Mouse (Mus musculus) myocyte (in vitro differentiated cells): ENCODE data around the gene Dctn1.

Source experiments
- CEBPB ChIP-seq: IDR thresholded peaks from 2 replicates; pipeline ENCODE4 v1.6.1; 2011; ENCODE audit warnings: mild to moderate bottlenecking, moderate library complexity; ENCODE audit not compliant: poor library complexity, insufficient read depth, severe bottlenecking
- MAX ChIP-seq: IDR thresholded peaks from one replicate; pipeline ENCODE4 v1.6.1; 2011; ENCODE audit warnings: low read depth, mild to moderate bottlenecking, control low read depth
- MYOD1 ChIP-seq, 3 experiments: IDR thresholded peaks; one replicate each; pipeline ENCODE4 v1.6.1; 2011; ENCODE audit warnings: control low read depth in 2 of 3, low read depth in 2 of 3, mild to moderate bottlenecking in 2 of 3, moderate library complexity in 1 of 3; ENCODE audit not compliant: insufficient read length in 2 of 3, control insufficient read depth in 1 of 3
- POLR2A ChIP-seq: IDR thresholded peaks from one replicate; pipeline ENCODE4 v1.6.1; 2011; ENCODE audit warnings: low read depth, mild to moderate bottlenecking, control low read depth, moderate library complexity; ENCODE audit not compliant: insufficient read length
- TCF12 ChIP-seq: IDR thresholded peaks from one replicate; pipeline ENCODE4 v1.6.1; 2011; ENCODE audit warnings: mild to moderate bottlenecking, control low read depth; ENCODE audit not compliant: poor library complexity, insufficient read depth, severe bottlenecking
- USF1 ChIP-seq: IDR thresholded peaks from one replicate; pipeline ENCODE4 v1.6.1; 2011; ENCODE audit warnings: low read depth, mild to moderate bottlenecking, control low read depth, moderate library complexity

DNA sequence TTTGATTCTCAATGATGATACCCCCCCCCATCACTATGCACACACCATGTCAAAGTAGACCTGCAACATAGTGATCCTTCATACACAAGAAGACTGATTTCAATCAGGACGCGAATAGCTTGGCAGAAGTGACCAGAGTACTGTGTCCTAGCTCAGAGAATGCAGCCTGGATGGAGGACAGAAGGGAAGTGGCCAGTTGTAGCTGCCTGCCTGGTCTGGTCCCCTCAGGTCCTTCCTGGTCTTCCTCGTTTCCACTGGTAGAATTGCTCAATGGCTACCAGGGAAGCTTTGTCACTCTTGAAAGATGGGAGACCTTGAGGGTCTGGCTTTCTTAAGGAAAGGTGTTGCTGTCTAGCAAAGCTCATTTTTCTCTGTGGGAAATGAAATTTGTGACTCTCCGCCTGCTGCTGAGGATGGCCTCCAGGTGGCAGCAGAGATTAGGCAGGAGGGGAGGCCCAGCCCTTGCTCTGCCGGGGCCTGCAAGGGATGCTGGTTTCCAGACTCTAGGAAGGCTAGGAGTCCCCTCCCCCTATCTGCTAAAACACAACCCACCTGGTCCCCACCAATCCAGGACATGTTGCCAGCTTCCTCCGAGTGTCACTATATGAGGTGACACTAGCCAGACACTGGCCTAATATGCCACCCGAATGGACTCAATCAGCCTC lies 49.4 kb downstream of the Dctn1 start:
- TF ChIP-seq USF1 (no peak), POLR2A (no peak), MYOD1 (IDR thresholded peaks at IDR 0.05; ENCODE audit: control insufficient read depth in 1 of 3, insufficient read length in 2 of 3, low read depth in 2 of 3) (no peak), MAX (no peak), CEBPB (no peak), TCF12 (no peak)
